Mouse (Mus musculus) embryonic facial prominence, embryonic 15.5 days (tissue): ENCODE measurements around the gene Dtwd1. TPM values are rescaled to one million over a fixed set of nuclear protein-coding genes. Genes with fewer than 3 reads are reported as not detected.
A peak's percentile ranks its signal among the peaks of the same experiment; 100 is the strongest.

Experiments used
- ATAC-seq: fragments of 200-750 bp; cut with Nextera tagmentation; 2 replicates; pipeline ENCODE4 v1.8.0; 2017; ENCODE audit warnings: low read depth, moderate TSS enrichment; ENCODE audit not compliant: insufficient number of reproducible peaks, low FRiP score, low TSS enrichment
- H3K27ac ChIP-seq: fragments of 300-500 bp; sonication (generic); replicated peaks from 2 replicates; pipeline ENCODE4 v1.5.1; 2015; ENCODE audit warnings: mild to moderate bottlenecking, inconsistent platforms
- H3K27me3 ChIP-seq: fragments of 300-500 bp; sonication (generic); 2 replicates; pipeline ENCODE4 v1.6.1; 2015; ENCODE audit warnings: inconsistent platforms
- H3K36me3 ChIP-seq: fragments of 300-500 bp; sonication (generic); 2 replicates; pipeline ENCODE4 v1.6.1; 2015; ENCODE audit warnings: mild to moderate bottlenecking, inconsistent platforms
- H3K4me1 ChIP-seq: fragments of 300-500 bp; sonication (generic); 2 replicates; pipeline ENCODE4 v1.6.1; 2015; ENCODE audit warnings: inconsistent platforms
- H3K4me2 ChIP-seq: fragments of 300-500 bp; sonication (generic); replicated peaks from 2 replicates; pipeline ENCODE4 v1.6.1; 2015; ENCODE audit warnings: mild to moderate bottlenecking, inconsistent platforms
- H3K4me3 ChIP-seq: fragments of 300-500 bp; sonication (generic); replicated peaks from 2 replicates; pipeline ENCODE4 v1.5.1; 2015; ENCODE audit warnings: mild to moderate bottlenecking, inconsistent platforms
- H3K9ac ChIP-seq: fragments of 300-500 bp; sonication (generic); 2 replicates; pipeline ENCODE4 v1.6.1; 2015; ENCODE audit warnings: inconsistent platforms
- H3K9me3 ChIP-seq: fragments of 300-500 bp; sonication (generic); replicated peaks from 2 replicates; pipeline ENCODE4 v1.6.1; 2016; ENCODE audit warnings: inconsistent platforms
- WGBS: fragments of 180-500 bp; shearing (Covaris S2); methylation state at CpG from one replicate; pipeline ENCODE4 v1.1.7; 2015; 5-methylcytosine and 5-hydroxymethylcytosine counted together
- polyA plus RNA-seq: library from polyadenylated mRNA; unstranded; fragments of >200 nt; fragmentation: Nextera tagmentation; extraction: Ambion mirVana; gene quantifications from 2 replicates; pipeline ENCODE4 v1.2.1, GENCODE M21; 2015

The Dtwd1 gene
- polyA plus RNA-seq: 26.9 and 27.1 TPM in 2 replicates

DNA sequence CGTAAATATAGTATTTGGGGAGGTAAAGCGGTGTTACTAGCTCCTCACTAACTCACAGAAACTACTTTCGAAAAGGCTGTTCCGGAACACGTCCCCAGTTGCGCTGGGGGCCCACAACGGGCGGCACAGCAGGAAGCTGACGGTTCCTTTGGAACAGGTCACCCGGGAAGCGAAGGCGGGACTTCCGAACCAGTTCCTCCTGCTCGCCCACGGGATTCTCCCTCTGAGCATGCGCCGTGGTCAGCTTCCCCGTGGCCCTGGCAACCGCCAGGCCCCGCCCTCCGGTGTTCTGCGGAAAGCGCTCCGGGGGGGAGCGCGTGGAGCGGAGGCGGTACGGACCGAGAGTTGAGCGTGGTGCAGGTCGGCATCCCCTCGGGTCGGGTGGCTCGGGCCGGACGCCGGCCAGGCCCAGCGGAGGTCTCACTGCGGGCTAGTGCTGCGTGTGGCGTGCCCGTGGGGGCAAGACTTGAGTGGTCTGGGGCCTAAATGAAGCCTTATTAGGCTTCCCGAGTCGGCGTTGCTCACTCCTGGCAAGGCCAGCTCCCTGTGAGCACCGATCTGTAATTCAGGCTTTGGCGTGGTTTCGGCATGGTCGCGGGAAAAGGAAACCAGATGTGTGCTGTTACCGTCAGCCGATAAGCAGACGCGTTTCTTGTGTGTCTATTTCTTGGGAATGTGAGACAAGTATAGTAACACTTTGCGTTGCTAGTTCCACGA, at the start of gene Dtwd1, which contains the start of gene Fam227b:
TSS of gene Dtwd1 (plus strand) at position 287 of the 717 bp plus-strand sequence.
TSS of gene Fam227b (minus strand) at position 150 of the 717 bp plus-strand sequence.
- peak within 1 kb of the TSS; percentile 97 for H3K27ac ChIP-seq
- H3K4me3 ChIP-seq: peak within 1 kb of the TSS; percentile 85
- peak; percentile 99 for ATAC-seq

GRCm38 (mm10) chr2:126147723-126148122, 4.2 kb upstream of the Dtwd1 start:
- H3K4me1 ChIP-seq: no peaks in the 10 kb centered on the region
- no peaks in the 10 kb centered on the region for H3K36me3 ChIP-seq
- no peak overlapping the region for H3K4me2 ChIP-seq
- no peak for ATAC-seq
- no peak overlapping the region for H3K9ac ChIP-seq
- H3K9me3 ChIP-seq: no peaks in the 10 kb centered on the region
- H3K27me3 ChIP-seq: no peaks in the 10 kb centered on the region
- no peak overlapping the region for H3K27ac ChIP-seq
- no peak overlapping the region for H3K4me3 ChIP-seq

More for the DNA sequence above, at the start of gene Dtwd1, which contains the start of gene Fam227b:
- no peaks in the 10 kb centered on the region; the same call in 1 of the 2 replicates for H3K4me1 ChIP-seq
- peaks cover 9% of the 10 kb centered on the region for H3K36me3 ChIP-seq
- H3K27me3 ChIP-seq: no peaks in the 10 kb centered on the region
- H3K9ac ChIP-seq: peak within 1 kb of the TSS; percentile 87
- no peaks in the 10 kb centered on the region for H3K9me3 ChIP-seq
- peak within 1 kb of the TSS; percentile 53 for H3K4me2 ChIP-seq
- under 1% methylated on average over 57 of the region's 57 CpGs for WGBS

GRCm38 (mm10) chr2:126165277-126166018, 13.5 kb downstream of the Dtwd1 start:
- WGBS: 89% methylated on average over 5 of the region's 5 CpGs
- no peak overlapping the region for H3K9ac ChIP-seq
- no peaks in the 10 kb centered on the region for H3K4me1 ChIP-seq
- no peak overlapping the region for H3K4me2 ChIP-seq
- no peaks in the 10 kb centered on the region for H3K9me3 ChIP-seq
- peaks cover 20% of the 10 kb centered on the region; the same call in 1 of the 2 replicates for H3K36me3 ChIP-seq
- no peaks in the 10 kb centered on the region for H3K27me3 ChIP-seq
- ATAC-seq: no peak
- no peak overlapping the region for H3K4me3 ChIP-seq
- H3K27ac ChIP-seq: no peak overlapping the region

GRCm38 (mm10) chr2:126166335-126166734, 14.4 kb downstream of the Dtwd1 start:
- peaks cover 12% of the 10 kb centered on the region; the same call in 1 of the 2 replicates for H3K36me3 ChIP-seq
- no peak overlapping the region for H3K27ac ChIP-seq
- no peaks in the 10 kb centered on the region for H3K4me1 ChIP-seq
- no peak overlapping the region for H3K4me3 ChIP-seq
- no peak overlapping the region for H3K4me2 ChIP-seq
- H3K9me3 ChIP-seq: no peaks in the 10 kb centered on the region
- H3K9ac ChIP-seq: no peak overlapping the region
- H3K27me3 ChIP-seq: no peaks in the 10 kb centered on the region
- ATAC-seq: no peak

- ATAC-seq: no peak
- Histone ChIP-seq H3K27me3 (no peaks in the 10 kb centered on the region), H3K27ac (no peak overlapping the region), H3K4me2 (no peak overlapping the region), H3K36me3 (peaks cover 5% of the 10 kb centered on the region; the same call in 1 of the 2 replicates), H3K4me1 (no peaks in the 10 kb centered on the region), H3K9me3 (no peaks in the 10 kb centered on the region), H3K4me3 (no peak overlapping the region), H3K9ac (no peak overlapping the region)
- WGBS: 73% methylated on average over 8 of the region's 8 CpGs
Measured at GRCm38 (mm10) chr2:126166848-126167617, 15.1 kb downstream of the Dtwd1 start.

GRCm38 (mm10) chr2:126171427-126171826, 19.5 kb downstream of the Dtwd1 start:
- no peak overlapping the region for H3K9ac ChIP-seq
- no peaks in the 10 kb centered on the region for H3K9me3 ChIP-seq
- no peak overlapping the region for H3K4me3 ChIP-seq
- H3K4me2 ChIP-seq: no peak overlapping the region
- H3K27ac ChIP-seq: no peak overlapping the region
- no peaks in the 10 kb centered on the region for H3K36me3 ChIP-seq
- H3K4me1 ChIP-seq: no peaks in the 10 kb centered on the region
- WGBS: 92% methylated on average over 1 of the region's 1 CpGs
- no peak for ATAC-seq
- H3K27me3 ChIP-seq: no peaks in the 10 kb centered on the region

DNA sequence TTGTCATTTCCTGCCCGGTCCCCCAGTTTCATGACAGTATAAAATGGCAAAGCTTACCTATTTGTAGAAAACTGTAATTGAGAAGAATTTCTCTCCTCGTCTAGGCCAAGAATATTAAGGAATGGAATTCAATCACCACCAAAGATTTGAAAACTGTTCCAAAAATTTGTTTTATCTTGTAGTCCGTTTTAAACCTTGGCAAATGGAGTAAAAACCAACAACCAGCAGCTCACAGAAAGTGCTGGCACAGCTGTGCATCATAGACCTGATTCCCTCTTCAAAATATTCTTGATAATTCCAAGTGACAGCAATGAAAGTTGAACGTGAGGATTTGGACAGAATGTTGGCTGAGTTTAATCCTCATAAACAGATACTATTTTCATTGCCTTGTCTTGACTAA, 39.4 kb downstream of the Dtwd1 start:
- Histone ChIP-seq H3K9me3 (no peaks in the 10 kb centered on the region), H3K4me1 (no peaks in the 10 kb centered on the region), H3K4me2 (no peak overlapping the region), H3K9ac (no peak overlapping the region), H3K4me3 (no peak overlapping the region), H3K36me3 (no peaks in the 10 kb centered on the region), H3K27ac (no peak overlapping the region), H3K27me3 (no peaks in the 10 kb centered on the region)
- WGBS: 48% methylated on average over 4 of the region's 4 CpGs
- ATAC-seq: no peak

DNA sequence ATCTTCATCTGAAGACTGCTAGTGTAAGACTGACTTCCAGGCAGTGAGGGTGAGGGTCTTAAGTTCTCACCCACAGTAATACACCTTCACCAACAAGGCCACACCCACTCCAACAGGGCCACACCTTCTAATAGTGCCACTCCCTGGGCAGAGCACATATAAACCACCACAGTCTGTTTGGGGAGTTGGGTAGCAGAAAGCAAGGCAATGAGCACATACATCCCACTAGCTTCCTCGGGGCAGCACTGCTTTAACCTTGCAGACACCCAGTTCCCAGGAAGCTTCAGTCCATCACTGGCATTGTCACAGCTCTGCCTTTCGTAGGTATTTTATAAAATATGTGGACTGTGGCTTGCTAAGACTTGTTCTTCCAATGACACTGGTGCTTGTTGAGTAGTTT, 40.2 kb downstream of the Dtwd1 start:
- no peak for ATAC-seq
- no peak overlapping the region for H3K9ac ChIP-seq
- no peaks in the 10 kb centered on the region for H3K4me1 ChIP-seq
- no peaks in the 10 kb centered on the region for H3K36me3 ChIP-seq
- H3K27me3 ChIP-seq: no peaks in the 10 kb centered on the region
- no peak overlapping the region for H3K27ac ChIP-seq
- no peak overlapping the region for H3K4me2 ChIP-seq
- 75% methylated on average over 2 of the region's 2 CpGs for WGBS
- no peaks in the 10 kb centered on the region for H3K9me3 ChIP-seq
- no peak overlapping the region for H3K4me3 ChIP-seq

DNA sequence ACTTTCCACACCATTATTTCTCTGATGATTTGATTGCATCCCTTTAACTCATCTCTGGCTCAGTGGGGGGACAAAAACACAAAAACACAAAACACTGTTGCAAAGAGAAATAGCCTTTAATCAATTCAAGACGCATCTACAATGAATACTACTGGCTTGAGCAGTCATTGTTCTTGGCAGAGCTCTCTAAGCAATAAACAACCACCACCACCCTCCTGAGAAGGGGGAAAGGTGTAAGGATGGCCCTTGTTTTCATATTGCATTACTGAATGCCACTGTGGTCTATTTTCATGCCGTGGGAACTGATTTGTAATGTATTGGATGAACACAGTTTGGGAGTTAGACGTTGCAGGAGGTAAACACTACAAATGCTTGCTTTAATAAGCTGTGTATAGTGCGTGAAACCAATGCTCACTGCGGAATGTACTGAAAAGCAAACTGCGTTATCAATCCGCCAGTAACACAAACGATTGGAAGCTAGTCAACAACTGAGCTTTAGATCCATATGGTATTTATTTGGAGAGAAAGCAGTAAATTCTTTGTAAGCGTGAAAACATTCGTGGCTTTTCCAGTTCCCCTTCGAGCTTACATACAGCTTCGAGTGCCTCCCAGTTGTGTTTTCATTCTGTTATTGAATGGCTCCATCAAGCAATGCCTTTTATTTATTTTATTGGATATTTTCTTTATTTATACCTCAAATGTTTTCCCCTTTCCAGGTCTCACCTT, 43.9 kb downstream of the Dtwd1 start:
- ATAC-seq: peak; percentile 63
- no peaks in the 10 kb centered on the region for H3K27me3 ChIP-seq
- H3K27ac ChIP-seq: peak overlapping the region; percentile 66
- 39% methylated on average over 12 of the region's 12 CpGs for WGBS
- H3K4me3 ChIP-seq: no peak overlapping the region
- no peak overlapping the region; the same call in 1 of the 2 replicates for H3K4me2 ChIP-seq
- no peaks in the 10 kb centered on the region for H3K9me3 ChIP-seq
- no peaks in the 10 kb centered on the region for H3K4me1 ChIP-seq
- no peaks in the 10 kb centered on the region for H3K36me3 ChIP-seq
- H3K9ac ChIP-seq: no peak overlapping the region

- ATAC-seq: no peak
- Histone ChIP-seq H3K27me3 (no peaks in the 10 kb centered on the region), H3K9ac (no peak overlapping the region), H3K27ac (no peak overlapping the region), H3K4me3 (no peak overlapping the region), H3K36me3 (no peaks in the 10 kb centered on the region), H3K4me1 (no peaks in the 10 kb centered on the region), H3K9me3 (no peaks in the 10 kb centered on the region), H3K4me2 (no peak overlapping the region)
- WGBS: 75% methylated on average over 3 of the region's 3 CpGs
Measured at GRCm38 (mm10) chr2:126198971-126199370, 47.0 kb downstream of the Dtwd1 start.
